In genomic region chr9:114380881-114381733, GRCm38 (mm10) we compare ENCODE assay signal across 9 mouse cellular contexts. TPM values are rescaled to one million over a fixed set of nuclear protein-coding genes. Genes with fewer than 3 reads are reported as not detected.
A peak's percentile ranks its signal among the peaks of the same experiment; 100 is the strongest.
DNase-seq lines count a peak whose midpoint lies in the region; ATAC-seq and TF ChIP-seq lines count a peak whose summit lies in the region.
"Had no signal": no experiment of that assay in that cellular context is flagged by ENCODE, and none has a peak within 500 bp of the region (broad histone marks: within the 10 kb centered on the region; RNA-seq: fewer than 3 reads in every experiment).

No protein-coding gene starts in this region.

- H3K9me3 ChIP-seq in E14TG2a.4 (ENCODE audit: low read length), result peaks cover 7% of the 10 kb centered on the region
- no peaks in the 10 kb centered on the region for H3K9me3 ChIP-seq in hindbrain, embryonic 10.5 days

- peaks cover 35% of the 10 kb centered on the region for H3K4me1 ChIP-seq in E14TG2a.4 (replicated peaks; ENCODE audit: low read depth, low read length)
- no peaks in the 10 kb centered on the region for H3K4me1 ChIP-seq in hindbrain, embryonic 10.5 days (replicated peaks)
- H3K4me1 ChIP-seq in lung, adult 2 months (ENCODE audit: control insufficient read depth, insufficient read depth, low read length), result peaks cover 2% of the 10 kb centered on the region; the same call in 1 of the 2 replicates
- H3K4me1 ChIP-seq in olfactory bulb, adult 2 months (ENCODE audit: control insufficient read depth, insufficient read depth, low read length), result no peaks in the 10 kb centered on the region

- peak; percentile 70 for ATAC-seq in common myeloid progenitor, adult 5-6 weeks (replicated peaks; ENCODE audit: low read depth, poor library complexity, severe bottlenecking)

- H3K36me3 ChIP-seq in E14TG2a.4 (ENCODE audit: insufficient read depth, low read length), result peaks cover 91% of the 10 kb centered on the region
- 0 out of 2 replicates have a peak, but pooled peaks cover 23% of the 10 kb centered on the region for H3K36me3 ChIP-seq in hindbrain, embryonic 10.5 days

- H3K4me3 ChIP-seq in E14TG2a.4 (replicated peaks; ENCODE audit: low read length), result no peak overlapping the region
- no peak overlapping the region for H3K4me3 ChIP-seq in hindbrain, embryonic 10.5 days
- H3K4me3 ChIP-seq in lung, adult 2 months (replicated peaks; ENCODE audit: extremely low read depth, low read depth, low read length), result no peak overlapping the region
- H3K4me3 ChIP-seq in olfactory bulb, adult 2 months (ENCODE audit: insufficient read depth, low read depth, low read length), result no peak overlapping the region

- intact Hi-C loops in heart, postnatal 25 days (cut with DNase I), result loop anchor here (2.0 to 5.0 kb wide), 2 partner anchors 62 to 389 kb away; no protein-coding TSS in a partner anchor

- peak; percentile 69 for TF ChIP-seq CTCF in E14TG2a.4 (conservative IDR thresholded peaks at IDR 0.05; ENCODE audit: low read length)
- peak; percentile 8; the same call in 1 of the 2 replicates for TF ChIP-seq CTCF in lung, adult 2 months (IDR thresholded peaks at IDR 0.05; ENCODE audit: insufficient read depth, low read length)
- peak; percentile 14; the same call in 1 of the 2 replicates for TF ChIP-seq CTCF in olfactory bulb, adult 2 months (IDR thresholded peaks at IDR 0.05; ENCODE audit: insufficient read depth, low read depth, low read length)

- peak; percentile 34 to 70 for DNase-seq in heart, adult 18-20 months
- DNase-seq in heart, postnatal 25 days (ENCODE audit: low spot score), result no peak
- DNase-seq in hindbrain, embryonic 10.5 days (ENCODE audit: low spot score), result peak; percentile 43
- DNase-seq in lung, adult 2 months, result no peak
- DNase-seq in gastrocnemius, postnatal 25 days, result no peak

- H3K27ac ChIP-seq in hindbrain, embryonic 10.5 days, result no peak overlapping the region
- no peak overlapping the region for H3K27ac ChIP-seq in olfactory bulb, adult 2 months (ENCODE audit: insufficient read depth, low read depth, low read length)

- no peaks in the 10 kb centered on the region for H3K27me3 ChIP-seq in E14TG2a.4 (ENCODE audit: insufficient read depth, low read length)
- no peaks in the 10 kb centered on the region for H3K27me3 ChIP-seq in hindbrain, embryonic 10.5 days (ENCODE audit: insufficient read depth, poor library complexity, severe bottlenecking)

- 71% methylated on average over 17 of the region's 17 CpGs for WGBS in hindbrain, embryonic 10.5 days
- 69% methylated on average over 17 of the region's 17 CpGs for WGBS in lung, adult 2 months
- 69% methylated on average over 17 of the region's 17 CpGs for WGBS in olfactory bulb, adult 2 months

- no peak for TF ChIP-seq POLR2A in lung, adult 2 months (IDR thresholded peaks at IDR 0.05; ENCODE audit: borderline replicate concordance, extremely low read depth, low read depth, low read length)
- TF ChIP-seq POLR2A in olfactory bulb, adult 2 months (IDR thresholded peaks at IDR 0.05; ENCODE audit: insufficient read depth, low read depth, low read length), result no peak

RNA-seq across cellular contexts. Expression of gene Crtap, which starts 9.4 kb away (rescaled TPM):
- total RNA-seq in heart, adult 18-20 months (2021), result 10 to 100 TPM; 32.0 to 37.2 TPM
- 10 to 100 TPM; 30.4 to 32.4 TPM for total RNA-seq in heart, postnatal 25 days (2021)
- total RNA-seq in common myeloid progenitor, adult 5-6 weeks (2017), result 31.3 and 36.8 TPM in 2 replicates
- 42.3 and 52.1 TPM in 2 replicates for polyA plus RNA-seq in hindbrain, embryonic 10.5 days (2016; fragmentation: Nextera tagmentation; extraction: Ambion mirVana)
- 83.2 and 106 TPM in 2 replicates for polyA plus RNA-seq in lung, adult 2 months (2012; rRNA removed)
- polyA plus RNA-seq in olfactory bulb, adult 2 months (2012; ENCODE audit: insufficient read depth, insufficient read length, low replicate concordance, missing spikeins), result not detected in 2 replicates
- 10 to 100 TPM; 13.9 to 14.3 TPM for total RNA-seq in gastrocnemius, postnatal 25 days (2021)

RNA-seq across cellular contexts. Expression of gene Glb1, which starts 19.8 kb away (rescaled TPM):
- 10 to 100 TPM; 13.9 to 15.1 TPM for total RNA-seq in heart, adult 18-20 months (2021)
- 10 to 100 TPM; 14.8 to 16.3 TPM for total RNA-seq in heart, postnatal 25 days (2021)
- 29.5 and 30.6 TPM in 2 replicates for total RNA-seq in common myeloid progenitor, adult 5-6 weeks (2017)
- 22.4 and 23.1 TPM in 2 replicates for polyA plus RNA-seq in hindbrain, embryonic 10.5 days (2016; fragmentation: Nextera tagmentation; extraction: Ambion mirVana)
- 24.9 and 26.8 TPM in 2 replicates for polyA plus RNA-seq in lung, adult 2 months (2012; rRNA removed)
- polyA plus RNA-seq in olfactory bulb, adult 2 months (2012; ENCODE audit: insufficient read depth, insufficient read length, low replicate concordance, missing spikeins), result not detected in 2 replicates
- total RNA-seq in gastrocnemius, postnatal 25 days (2021), result 1 to 10 TPM; 3.9 to 5.4 TPM

RNA-seq across cellular contexts. Expression of gene Tmppe, which starts 19.8 kb away (rescaled TPM):
- total RNA-seq in heart, adult 18-20 months (2021), result 1 to 10 TPM; 3.3 to 3.8 TPM
- 1 to 10 TPM; 3.4 to 4.2 TPM for total RNA-seq in heart, postnatal 25 days (2021)
- total RNA-seq in common myeloid progenitor, adult 5-6 weeks (2017), result 4.7 and 6.4 TPM in 2 replicates
- 9.9 and 12.3 TPM in 2 replicates for polyA plus RNA-seq in hindbrain, embryonic 10.5 days (2016; fragmentation: Nextera tagmentation; extraction: Ambion mirVana)
- polyA plus RNA-seq in lung, adult 2 months (2012; rRNA removed), result 9.7 and 9.8 TPM in 2 replicates
- not detected in 2 replicates for polyA plus RNA-seq in olfactory bulb, adult 2 months (2012; ENCODE audit: insufficient read depth, insufficient read length, low replicate concordance, missing spikeins)
- 1 to 10 TPM; 1.4 to 1.5 TPM for total RNA-seq in gastrocnemius, postnatal 25 days (2021)

RNA-seq across cellular contexts. Expression of gene Bcl2a1c, which starts 51.2 kb away (rescaled TPM):
- total RNA-seq in heart, adult 18-20 months (2021), result not detected
- not detected for total RNA-seq in heart, postnatal 25 days (2021)
- total RNA-seq in common myeloid progenitor, adult 5-6 weeks (2017), result not detected in 2 replicates
- not detected in 2 replicates for polyA plus RNA-seq in hindbrain, embryonic 10.5 days (2016; fragmentation: Nextera tagmentation; extraction: Ambion mirVana)
- not detected in 2 replicates for polyA plus RNA-seq in lung, adult 2 months (2012; rRNA removed)
- not detected in 2 replicates for polyA plus RNA-seq in olfactory bulb, adult 2 months (2012; ENCODE audit: insufficient read depth, insufficient read length, low replicate concordance, missing spikeins)
- not detected for total RNA-seq in gastrocnemius, postnatal 25 days (2021)
- total RNA-seq: layer of hippocampus, postnatal 25 days had no signal

Comparison
In these comparisons a context has a peak if more than half of its experiments do, and no peak if none do; other contexts are left out.
1. DNase-seq: peak in heart, adult 18-20 months (2 of 2) and hindbrain, embryonic 10.5 days (single experiment); none in heart, postnatal 25 days (single experiment), lung, adult 2 months (single experiment) and gastrocnemius, postnatal 25 days (single experiment).
2. CTCF ChIP-seq: peak in every context shown above with its lines; median percentile 69 in E14TG2a.4; 14 in olfactory bulb, adult 2 months; 8 in lung, adult 2 months.